Mouse (Mus musculus) embryonic facial prominence, embryonic 11.5 days (tissue): ENCODE data around the gene Gm20481. TPM values are rescaled to one million over a fixed set of nuclear protein-coding genes. Genes with fewer than 3 reads are reported as not detected.
"Not testable (repeated sequence)": the region's sequence is repeated elsewhere in the genome, so short reads cannot be mapped to it uniquely, and the experiment has no call there.

Experiments
- ATAC-seq: fragments of 200-750 bp; cut with Nextera tagmentation; replicated peaks from 2 replicates; pipeline ENCODE4 v1.8.0; 2017; ENCODE audit warnings: low read depth; ENCODE audit not compliant: insufficient number of reproducible peaks, low FRiP score, low TSS enrichment
- DNase-seq: peaks from one replicate; pipeline ENCODE4 v3.0.0-alpha.2; 2015; ENCODE audit warnings: low spot score
- H3K27ac ChIP-seq: fragments of 300-500 bp; sonication (generic); replicated peaks from 2 replicates; pipeline ENCODE4 v1.5.1; 2014; ENCODE audit warnings: mild to moderate bottlenecking, low read depth, low read length, control low read depth
- H3K27me3 ChIP-seq: fragments of 300-500 bp; sonication (generic); 2 replicates; pipeline ENCODE4 v1.6.1; 2014; ENCODE audit warnings: mild to moderate bottlenecking, low read length, moderate library complexity, mixed read lengths; ENCODE audit not compliant: control insufficient read depth, insufficient read depth
- H3K36me3 ChIP-seq: fragments of 300-500 bp; sonication (generic); replicated peaks from 2 replicates; pipeline ENCODE4 v1.6.1; 2014; ENCODE audit warnings: low read depth, mild to moderate bottlenecking, low read length, moderate library complexity, mixed read lengths; ENCODE audit not compliant: control insufficient read depth, insufficient read depth
- H3K4me1 ChIP-seq: fragments of 300-500 bp; sonication (generic); 2 replicates; pipeline ENCODE4 v1.6.1; 2014; ENCODE audit warnings: low read length, mixed read lengths; ENCODE audit not compliant: control insufficient read depth, insufficient read depth
- H3K4me2 ChIP-seq: fragments of 300-500 bp; sonication (generic); 2 replicates; pipeline ENCODE4 v1.6.1; 2014; ENCODE audit warnings: low read depth, mild to moderate bottlenecking, control low read depth, low read length, moderate library complexity
- H3K4me3 ChIP-seq: fragments of 300-500 bp; sonication (generic); 2 replicates; pipeline ENCODE4 v1.5.1; 2014; ENCODE audit warnings: low read depth, low read length, control low read depth
- H3K9ac ChIP-seq: fragments of 300-500 bp; sonication (generic); replicated peaks from 2 replicates; pipeline ENCODE4 v1.6.1; 2014; ENCODE audit warnings: mild to moderate bottlenecking, control low read depth, low read length
- H3K9me3 ChIP-seq: fragments of 300-500 bp; sonication (generic); replicated peaks from 2 replicates; pipeline ENCODE4 v1.6.1; 2016; ENCODE audit warnings: mild to moderate bottlenecking, low read length, inconsistent platforms, mixed read lengths; ENCODE audit not compliant: control insufficient read depth
- WGBS: fragments of 180-500 bp; shearing (Covaris S2); extraction: QIAGEN DNeasy Blood & Tissue Kit; methylation state at CpG from one replicate; pipeline ENCODE4 v1.1.7; 2014; 5-methylcytosine and 5-hydroxymethylcytosine counted together
- polyA plus RNA-seq: library from polyadenylated mRNA; unstranded; fragments of >200 nt; fragmentation: Nextera tagmentation; extraction: Ambion mirVana; gene quantifications from 2 replicates; pipeline ENCODE4 v1.2.1, GENCODE M21; 2014

Gene Gm20481
- polyA plus RNA-seq, 1 experiment from 2014 or later: not detected

DNA sequence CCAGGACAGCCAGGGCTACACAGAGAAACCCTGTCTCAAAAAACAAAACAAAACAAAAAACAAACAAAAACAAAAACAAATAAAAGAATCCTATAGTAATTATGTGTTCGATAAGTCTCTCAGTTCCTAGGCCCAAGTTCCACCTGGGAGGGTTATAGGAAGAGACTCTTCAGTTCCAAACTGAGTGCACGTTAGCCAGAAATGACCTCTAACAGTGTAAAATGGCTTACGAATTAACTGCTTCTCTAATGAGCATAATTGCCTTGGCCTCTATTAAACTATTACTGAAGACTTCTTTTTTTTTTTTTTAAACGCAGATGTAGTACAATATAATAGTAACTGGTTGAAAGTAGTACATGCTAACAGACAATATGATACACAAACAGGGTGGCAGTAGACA lies 15.8 kb upstream of the Gm20481 start:
- no peaks in the 10 kb centered on the region for H3K27me3 ChIP-seq
- no peak for DNase-seq
- WGBS: 84% methylated on average over 4 of the region's 4 CpGs

DNA sequence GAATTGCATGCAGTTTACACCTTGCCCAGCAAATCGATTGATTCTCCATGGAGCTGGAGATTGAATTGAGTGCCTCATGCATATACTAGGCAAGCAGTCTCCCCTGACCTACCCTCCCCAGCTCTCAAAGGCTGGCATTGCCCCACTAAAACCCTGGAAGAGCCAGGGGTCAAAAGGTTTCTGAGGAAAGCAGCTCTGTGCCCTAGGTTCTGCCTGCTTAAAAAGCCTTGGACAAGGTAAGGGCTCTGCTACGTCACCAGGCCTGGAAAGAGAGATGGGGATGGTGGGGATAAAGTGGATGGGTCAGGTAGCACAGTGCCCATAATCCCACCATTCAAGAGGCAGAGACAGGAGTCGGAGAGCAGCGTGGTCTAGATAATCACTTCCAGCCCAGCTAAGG lies 14.9 kb upstream of the Gm20481 start:
- ATAC-seq: no peak
- peaks cover 4% of the 10 kb centered on the region; the same call in 1 of the 2 replicates for H3K4me1 ChIP-seq
- H3K27ac ChIP-seq: no peak overlapping the region
- no peaks in the 10 kb centered on the region for H3K27me3 ChIP-seq
- no peak overlapping the region for H3K4me2 ChIP-seq
- H3K4me3 ChIP-seq: no peak overlapping the region
- peaks cover 9% of the 10 kb centered on the region for H3K36me3 ChIP-seq
- no peak overlapping the region for H3K9ac ChIP-seq
- WGBS: 54% methylated on average over 4 of the region's 4 CpGs
- no peak for DNase-seq
- H3K9me3 ChIP-seq: no peaks in the 10 kb centered on the region

More for the DNA sequence above, 15.8 kb upstream of the Gm20481 start:
- H3K27ac ChIP-seq: no peak overlapping the region
- H3K9ac ChIP-seq: no peak overlapping the region
- no peak for ATAC-seq
- no peak overlapping the region for H3K4me3 ChIP-seq
- peaks cover 12% of the 10 kb centered on the region for H3K36me3 ChIP-seq
- H3K4me1 ChIP-seq: peaks cover 4% of the 10 kb centered on the region; the same call in 1 of the 2 replicates
- H3K9me3 ChIP-seq: no peaks in the 10 kb centered on the region
- H3K4me2 ChIP-seq: no peak overlapping the region

DNA sequence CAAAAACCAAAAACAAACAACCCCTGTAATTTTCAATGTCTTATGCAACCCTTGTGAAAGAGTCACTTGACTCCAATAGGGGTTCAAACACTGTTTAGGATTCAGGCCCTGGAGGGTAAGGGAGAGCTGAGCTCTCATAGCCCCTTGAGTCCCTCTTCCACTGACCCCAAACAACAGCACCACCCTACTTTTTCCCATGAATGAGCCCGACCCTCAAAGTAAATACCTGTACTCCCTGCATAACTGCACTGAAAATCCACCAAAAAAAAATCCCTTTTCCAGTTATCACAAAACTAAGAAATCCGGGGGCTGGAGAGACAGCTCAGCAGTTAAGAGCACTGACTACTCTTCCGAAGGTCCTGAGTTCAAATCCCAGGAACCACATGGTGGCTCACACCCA lies 13.8 kb upstream of the Gm20481 start:
- no peaks in the 10 kb centered on the region; the same call in 1 of the 2 replicates for H3K36me3 ChIP-seq
- H3K4me1 ChIP-seq: no peaks in the 10 kb centered on the region
- H3K4me2 ChIP-seq: no peak overlapping the region
- H3K9me3 ChIP-seq: no peaks in the 10 kb centered on the region
- WGBS: 77% methylated on average over 3 of the region's 3 CpGs
- no peak overlapping the region for H3K4me3 ChIP-seq
- ATAC-seq: no peak
- H3K27me3 ChIP-seq: no peaks in the 10 kb centered on the region
- no peak for DNase-seq
- H3K27ac ChIP-seq: no peak overlapping the region
- no peak overlapping the region for H3K9ac ChIP-seq

DNA sequence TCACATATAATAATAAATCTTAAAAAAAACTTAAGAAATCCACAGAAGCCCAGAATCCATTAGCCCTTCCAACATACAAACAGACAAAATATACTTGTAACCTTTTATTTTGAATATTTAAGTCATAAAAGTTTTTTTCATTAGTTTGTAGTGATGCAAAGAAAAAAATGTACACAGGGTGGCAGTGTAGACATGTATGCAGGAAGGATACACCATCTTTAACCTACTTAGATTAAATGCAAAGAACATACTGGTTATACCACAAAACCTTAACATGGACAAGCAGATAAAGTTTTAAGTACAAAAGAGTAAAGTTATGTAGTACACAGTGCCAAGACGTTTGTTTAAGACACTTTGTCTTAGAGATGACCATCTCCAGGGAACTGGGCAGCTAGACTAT lies 13.4 kb upstream of the Gm20481 start:
- Histone ChIP-seq H3K27ac (no peak overlapping the region), H3K4me1 (no peaks in the 10 kb centered on the region), H3K9me3 (no peaks in the 10 kb centered on the region), H3K4me3 (no peak overlapping the region), H3K4me2 (no peak overlapping the region), H3K36me3 (no peaks in the 10 kb centered on the region), H3K9ac (no peak overlapping the region), H3K27me3 (no peaks in the 10 kb centered on the region)
- ATAC-seq: no peak
- no peak for DNase-seq
- WGBS: 32% methylated on average over 1 of the region's 1 CpGs

DNA sequence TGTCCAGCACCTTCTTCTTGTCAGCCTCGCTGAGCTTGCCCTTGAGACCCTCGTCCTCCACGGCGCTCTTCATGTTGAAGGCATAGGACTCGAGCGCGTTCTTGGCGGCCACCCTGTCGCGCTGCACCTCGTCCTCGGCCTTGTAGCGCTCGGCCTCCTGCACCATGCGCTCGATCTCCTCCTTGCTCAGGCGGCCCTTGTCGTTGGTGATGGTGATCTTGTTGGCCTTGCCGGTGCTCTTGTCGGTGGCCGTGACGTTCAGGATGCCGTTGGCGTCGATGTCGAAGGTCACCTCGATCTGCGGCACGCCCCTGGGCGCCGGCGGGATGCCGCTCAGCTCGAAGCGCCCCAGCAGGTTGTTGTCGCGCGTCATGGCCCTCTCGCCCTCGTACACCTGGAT lies 12.4 kb upstream of the Gm20481 start:
- DNase-seq, H3K4me2 ChIP-seq, H3K9ac ChIP-seq, H3K36me3 ChIP-seq, H3K27me3 ChIP-seq, H3K4me3 ChIP-seq, ATAC-seq, H3K27ac ChIP-seq, H3K4me1 ChIP-seq, H3K9me3 ChIP-seq: not testable (repeated sequence)
- 21% methylated on average over 11 of the region's 40 CpGs for WGBS

DNA sequence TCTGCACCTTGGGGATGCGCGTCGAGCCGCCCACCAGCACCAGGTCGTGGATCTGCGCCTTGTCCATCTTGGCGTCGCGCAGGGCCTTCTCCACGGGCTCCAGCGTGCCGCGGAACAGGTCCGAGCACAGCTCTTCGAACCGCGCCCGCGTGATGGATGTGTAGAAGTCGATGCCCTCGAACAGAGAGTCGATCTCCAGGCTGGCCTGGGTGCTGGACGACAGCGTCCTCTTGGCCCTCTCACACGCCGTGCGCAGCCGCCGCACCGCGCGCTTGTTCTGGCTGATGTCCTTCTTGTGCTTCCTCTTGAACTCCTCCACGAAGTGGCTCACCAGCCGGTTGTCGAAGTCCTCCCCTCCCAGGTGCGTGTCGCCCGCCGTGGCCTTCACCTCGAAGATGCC lies 11.7 kb upstream of the Gm20481 start:
- not testable (repeated sequence) for H3K9ac ChIP-seq, H3K4me3 ChIP-seq, DNase-seq, H3K27ac ChIP-seq, ATAC-seq, H3K36me3 ChIP-seq, H3K4me1 ChIP-seq, H3K4me2 ChIP-seq, H3K9me3 ChIP-seq, H3K27me3 ChIP-seq
- 28% methylated on average over 24 of the region's 40 CpGs for WGBS

DNA sequence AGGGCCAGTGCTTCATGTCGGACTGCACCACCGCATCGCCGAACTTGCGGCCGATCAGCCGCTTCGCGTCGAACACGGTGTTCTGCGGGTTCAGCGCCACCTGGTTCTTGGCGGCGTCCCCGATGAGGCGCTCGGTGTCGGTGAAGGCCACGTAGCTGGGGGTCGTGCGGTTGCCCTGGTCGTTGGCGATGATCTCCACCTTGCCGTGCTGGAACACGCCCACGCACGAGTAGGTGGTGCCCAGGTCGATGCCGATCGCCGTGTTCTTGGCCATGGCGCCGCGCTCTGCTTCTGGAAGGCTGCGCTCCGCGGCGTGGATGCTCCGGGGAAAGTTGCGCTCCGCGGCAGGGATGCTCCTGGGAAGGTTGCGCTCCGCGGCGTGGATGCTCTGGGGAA lies 11.0 kb upstream of the Gm20481 start:
- not testable (repeated sequence) for H3K9me3 ChIP-seq, H3K27me3 ChIP-seq, H3K9ac ChIP-seq, DNase-seq, H3K27ac ChIP-seq, H3K36me3 ChIP-seq, H3K4me1 ChIP-seq
- Histone ChIP-seq H3K4me2 (peak overlapping the region; percentile 53), H3K4me3 (0 out of 2 replicates have a peak overlapping the region, but pooled peaks have one; percentile 17)
- 2% methylated on average over 17 of the region's 47 CpGs for WGBS
- peak; percentile 35; the same call in 1 of the 2 replicates for ATAC-seq

DNA sequence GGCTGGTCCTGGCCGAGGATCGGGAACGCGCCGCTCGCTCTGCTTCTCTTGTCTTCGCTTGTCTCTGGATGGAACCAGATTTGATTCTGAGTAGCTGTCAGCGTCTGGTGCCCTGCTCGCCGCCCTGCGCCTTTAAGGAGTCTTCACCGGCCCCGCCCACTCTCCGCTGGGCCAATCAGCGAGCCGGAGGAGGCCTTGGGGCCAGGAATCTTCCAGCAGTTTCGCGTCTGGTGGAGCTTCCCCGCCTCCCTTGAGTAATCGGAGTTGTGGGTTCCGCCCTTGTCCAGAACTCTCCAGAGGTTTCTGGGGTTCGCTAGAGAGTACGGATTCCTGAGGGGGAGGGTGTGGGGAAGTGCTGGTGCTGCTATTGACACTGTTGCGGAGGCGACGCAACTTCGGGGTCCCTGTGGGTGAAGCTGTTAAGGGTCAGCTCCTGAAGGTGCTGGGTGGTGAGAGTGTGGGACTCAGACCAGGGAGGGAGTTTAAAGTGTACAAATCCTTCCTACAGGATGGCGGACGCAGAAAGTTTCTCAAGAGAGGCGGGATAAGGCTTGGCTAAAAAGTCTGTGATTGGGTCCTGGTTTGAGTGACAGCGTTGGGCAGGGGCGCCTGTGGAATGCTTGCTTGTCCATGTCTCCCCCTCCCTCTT lies 10.5 kb upstream of the Gm20481 start, which contains the start of gene Hspa1b:
Gene Hspa1b, minus strand, starts transcription at position 109 of the 649 bp plus-strand sequence.
- H3K4me1 ChIP-seq, H3K9me3 ChIP-seq, H3K36me3 ChIP-seq, H3K27me3 ChIP-seq: not testable (repeated sequence)
- H3K4me3 ChIP-seq: peak within 1 kb of the TSS; percentile 37
- under 1% methylated on average over 28 of the region's 32 CpGs for WGBS
- peak within 1 kb of the TSS; percentile 53 for H3K4me2 ChIP-seq
- ATAC-seq (peak; percentile 90), DNase-seq (peak; percentile 91)
- peak within 1 kb of the TSS; percentile 39 for H3K9ac ChIP-seq
- peak within 1 kb of the TSS; percentile 36; the same call in 1 of the 2 replicates for H3K27ac ChIP-seq
